Mouse (Mus musculus): ENCODE measurements at regions not wholly inside any gene's neighbourhood (a gene's known extent, or its start where the extent isn't known, plus 50 kb on each side); places are given as distances from the start of the nearest gene placed in this dataset.

GRCm38 (mm10) chr5:101294031-101294430 lies 370.8 kb downstream of the Nkx6-1 start:
- no peak for DNase-seq (ENCODE audit: low read depth)

- peak; percentile 3 for DNase-seq (ENCODE audit: low read depth)
Measured at GRCm38 (mm10) chr5:101288358-101288757, 376.4 kb downstream of the Nkx6-1 start.

DNA sequence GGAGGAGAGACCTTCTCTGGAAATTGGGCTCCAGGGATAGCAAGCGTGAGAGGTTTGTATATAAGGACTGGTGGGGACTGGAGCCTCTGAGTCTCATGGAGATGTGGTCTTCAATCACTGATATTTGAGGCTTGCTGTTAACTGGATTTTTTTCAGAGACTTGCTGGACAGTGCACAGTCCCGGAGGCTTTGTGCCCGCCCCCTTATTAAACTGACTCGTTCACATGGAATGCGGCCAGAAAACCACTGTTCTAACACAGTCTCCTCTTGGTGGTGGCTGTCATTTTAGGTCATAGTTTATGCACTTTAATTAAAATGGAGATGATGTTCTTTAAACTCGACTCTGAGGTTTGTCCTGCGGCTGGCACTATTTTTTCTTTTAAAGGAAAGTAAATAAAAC lies 378.9 kb downstream of the Nkx6-1 start:
- no peak for DNase-seq (ENCODE audit: low read depth)

GRCm38 (mm10) chr5:101250474-101250873 lies 405.0 kb downstream of the Gpat3 start:
- peak; percentile 49 for DNase-seq (ENCODE audit: low read depth)

- no peak for DNase-seq (ENCODE audit: low read depth)
Measured at GRCm38 (mm10) chr5:101242651-101243050, 397.1 kb downstream of the Gpat3 start.

DNA sequence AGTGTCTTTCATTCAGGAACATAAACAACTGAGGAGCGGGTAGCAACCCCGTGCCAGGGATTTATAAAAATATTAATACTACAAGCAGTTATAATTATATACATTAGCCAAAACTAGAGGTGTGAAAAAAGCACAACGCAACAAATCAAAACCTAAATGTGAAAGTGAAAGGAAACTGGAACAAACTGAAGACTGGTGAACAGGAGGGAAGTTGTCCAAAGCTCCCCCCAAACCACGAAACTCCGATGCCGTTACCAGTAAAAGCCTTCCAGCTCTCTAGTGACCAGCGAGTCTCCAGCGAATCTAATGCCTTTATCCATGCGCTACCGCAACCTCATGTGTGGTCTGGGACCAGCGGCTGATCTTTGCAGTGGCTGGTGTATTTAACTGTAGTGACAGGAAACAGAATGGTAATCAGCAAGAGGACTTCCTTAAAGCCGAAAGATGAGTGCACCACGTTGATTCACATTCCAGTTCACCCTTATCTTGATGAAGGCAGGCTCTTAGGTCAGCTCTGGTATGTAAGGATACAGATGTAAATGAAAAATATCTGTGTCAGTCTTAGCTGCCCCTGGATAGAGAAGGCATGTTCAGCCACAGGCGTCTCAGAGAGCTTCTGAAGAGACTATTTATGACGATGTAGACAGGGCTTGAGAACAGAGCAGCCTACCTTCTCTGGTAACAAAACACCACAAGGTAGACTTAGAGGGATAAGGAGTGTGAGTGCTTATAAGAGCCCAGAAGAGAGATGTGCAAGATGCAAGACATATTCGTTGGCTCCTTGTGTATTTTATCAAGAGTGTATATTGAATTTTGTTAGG lies 394.0 kb downstream of the Gpat3 start:
- DNase-seq (ENCODE audit: low read depth) = peak; percentile 78

GRCm38 (mm10) chr5:101236163-101236693 lies 390.7 kb downstream of the Gpat3 start:
- no peak for DNase-seq (ENCODE audit: low read depth)

DNA sequence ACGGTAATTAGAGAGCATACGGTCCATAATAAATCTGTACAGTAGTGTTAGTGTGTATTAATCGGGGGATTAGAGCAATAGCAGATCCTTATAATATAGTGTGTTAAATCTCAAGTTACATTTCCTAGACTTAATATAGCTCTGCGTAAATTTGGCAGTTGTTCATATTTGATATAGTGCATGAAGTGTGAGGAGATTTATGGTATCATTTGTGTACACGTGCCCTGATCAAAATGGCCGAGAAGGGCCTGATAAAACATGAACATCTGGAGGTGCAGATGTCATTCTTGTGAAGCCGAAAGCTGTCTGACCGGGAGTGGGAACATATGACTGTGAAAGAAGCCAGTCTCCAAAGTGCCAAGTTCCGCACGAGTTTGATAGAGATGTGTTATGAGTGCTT lies 376.9 kb downstream of the Gpat3 start:
- DNase-seq (ENCODE audit: low read depth) = no peak

GRCm38 (mm10) chr5:101218082-101218481 lies 372.6 kb downstream of the Gpat3 start:
- DNase-seq (ENCODE audit: low read depth) = no peak

- DNase-seq (ENCODE audit: low read depth) = no peak
Measured at GRCm38 (mm10) chr5:101216837-101217571, 371.5 kb downstream of the Gpat3 start.

DNA sequence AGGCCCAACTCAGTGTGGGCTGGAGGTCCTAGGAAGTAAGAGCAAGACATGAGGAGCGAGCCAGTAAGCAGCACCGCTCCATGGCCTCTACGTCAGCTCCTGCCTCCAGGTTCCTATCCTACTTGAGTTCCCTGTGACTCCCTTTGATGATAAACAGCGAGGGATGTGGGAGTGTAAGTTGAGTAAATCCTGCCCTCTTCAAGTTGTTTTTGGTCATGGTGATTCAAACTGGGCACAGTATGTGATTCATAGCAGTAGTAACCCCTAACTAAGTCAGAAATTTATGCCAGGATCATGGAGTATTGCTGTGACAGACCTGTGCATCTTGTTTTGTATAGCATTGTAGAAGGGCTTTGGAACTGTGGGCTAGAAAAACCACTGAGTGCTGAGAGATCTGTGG lies 366.5 kb downstream of the Gpat3 start:
- DNase-seq (ENCODE audit: low read depth) = no peak

- DNase-seq (ENCODE audit: low read depth) = no peak
Measured at GRCm38 (mm10) chr5:101208150-101208549, 362.6 kb downstream of the Gpat3 start.

DNA sequence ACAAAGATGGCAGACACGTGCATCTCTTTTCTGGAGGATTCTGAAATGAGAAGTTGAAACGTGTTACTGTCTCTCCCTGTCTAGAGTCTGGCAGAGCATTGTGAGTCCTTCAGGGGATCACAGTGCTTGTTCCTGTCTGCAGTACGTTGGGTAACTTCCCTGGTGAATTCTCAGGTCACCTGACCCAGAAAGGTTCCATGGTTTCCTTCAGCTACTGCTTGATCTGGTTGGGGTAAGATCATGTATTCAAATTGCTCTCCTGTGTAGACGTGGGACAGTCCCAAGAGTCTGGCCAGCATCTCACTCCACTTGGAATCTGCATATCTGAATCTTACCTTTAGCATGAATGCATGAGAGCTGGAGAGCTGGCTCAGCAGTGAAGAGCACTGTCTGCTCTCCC lies 350.0 kb downstream of the Gpat3 start:
- DNase-seq (ENCODE audit: low read depth) = no peak

DNA sequence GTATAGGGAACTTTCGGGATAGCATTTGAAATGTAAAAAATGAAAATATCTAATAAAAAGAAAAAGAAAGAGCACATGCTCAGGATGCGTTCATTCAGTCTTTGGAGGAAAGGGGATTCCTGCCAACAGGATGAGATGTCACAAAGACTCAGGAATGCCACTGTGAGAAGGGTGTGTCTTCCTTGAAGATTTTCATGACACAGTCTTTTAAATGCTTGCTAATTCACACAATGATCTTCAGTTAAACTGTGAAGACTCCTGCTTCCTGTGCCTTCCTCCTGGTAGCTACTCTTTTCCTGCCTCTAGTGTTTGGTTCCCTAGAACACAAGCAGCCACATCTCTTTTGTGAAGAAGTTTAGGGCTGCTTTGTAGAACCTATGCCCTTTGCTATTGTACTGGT lies 345.5 kb downstream of the Gpat3 start:
- no peak for DNase-seq (ENCODE audit: low read depth)

DNA sequence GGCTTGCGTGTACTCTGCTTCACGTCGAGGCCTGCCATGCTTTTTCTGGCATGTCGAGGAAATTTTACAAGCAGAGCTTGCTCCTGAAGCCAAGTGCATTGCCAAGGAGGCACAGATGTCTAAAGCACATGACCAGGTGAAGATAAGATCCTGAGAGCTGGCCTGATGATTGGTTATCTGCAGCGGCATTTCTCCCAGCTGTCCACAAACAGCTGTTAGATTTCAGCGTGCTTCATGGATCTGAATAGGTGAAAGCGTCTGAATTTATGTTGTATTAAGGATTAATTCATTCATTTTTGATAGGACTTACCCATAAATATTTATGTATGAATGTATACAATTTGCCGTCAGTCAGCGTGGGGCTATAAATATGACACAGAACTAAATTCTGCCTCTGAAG lies 327.7 kb downstream of the Gpat3 start:
- DNase-seq (ENCODE audit: low read depth) = no peak

GRCm38 (mm10) chr5:101172782-101173181 lies 327.3 kb downstream of the Gpat3 start:
- no peak for DNase-seq (ENCODE audit: low read depth)

- no peak for DNase-seq (ENCODE audit: low read depth)
Measured at GRCm38 (mm10) chr5:101169074-101169473, 323.6 kb downstream of the Gpat3 start.

- DNase-seq (ENCODE audit: low read depth) = no peak
Measured at GRCm38 (mm10) chr5:101163624-101164213, 318.2 kb downstream of the Gpat3 start.

- no peak for DNase-seq (ENCODE audit: low read depth)
Measured at GRCm38 (mm10) chr5:101163112-101163511, 317.6 kb downstream of the Gpat3 start.

GRCm38 (mm10) chr5:101157416-101157815 lies 311.9 kb downstream of the Gpat3 start:
- no peak for DNase-seq (ENCODE audit: low read depth)

DNA sequence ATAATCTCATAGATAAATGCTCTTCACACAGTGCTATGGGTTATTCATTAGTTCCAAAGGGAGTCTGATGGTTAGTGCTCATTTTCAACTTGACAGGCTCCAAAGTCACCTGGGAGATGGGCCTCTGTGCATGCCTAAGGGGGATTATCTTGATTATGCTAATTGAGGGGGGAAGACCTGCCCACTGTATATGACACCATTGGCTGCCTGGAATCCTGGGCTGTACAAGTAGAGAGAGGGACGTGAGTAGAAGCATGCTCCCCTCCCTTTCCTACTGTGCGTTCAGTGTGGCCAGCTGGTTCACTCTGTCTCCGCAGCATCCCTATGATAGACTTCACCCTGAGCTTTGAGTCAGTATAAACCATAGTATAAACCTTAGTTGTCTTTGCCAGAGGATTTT lies 300.8 kb downstream of the Gpat3 start:
- DNase-seq (ENCODE audit: low read depth) = no peak

- no peak for DNase-seq (ENCODE audit: low read depth)
Measured at GRCm38 (mm10) chr5:101124941-101125453, 279.5 kb downstream of the Gpat3 start.

DNA sequence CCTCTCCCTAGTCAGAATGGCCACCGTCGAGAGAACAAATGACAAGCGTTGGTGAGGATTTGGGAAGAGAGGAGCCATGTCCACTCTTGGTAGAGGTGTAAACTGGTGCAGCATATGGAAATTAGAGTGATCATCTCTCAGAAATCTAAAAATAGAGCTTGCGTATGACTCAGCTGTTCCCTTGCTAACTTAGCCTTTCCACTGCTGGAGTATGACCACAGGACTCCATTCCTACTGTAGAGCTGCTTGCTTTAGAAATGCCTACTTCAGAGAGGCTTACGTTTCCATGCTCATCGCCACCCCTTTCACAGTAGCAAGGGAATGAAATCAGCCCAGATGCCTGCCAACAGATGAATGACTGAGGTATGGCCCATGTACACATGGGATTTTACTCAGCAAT lies 277.4 kb downstream of the Gpat3 start:
- no peak for DNase-seq (ENCODE audit: low read depth)

Data from 416B (cell line).